Mouse (Mus musculus): ENCODE measurements around the gene Mprip. TPM values are rescaled to one million over a fixed set of nuclear protein-coding genes. Genes with fewer than 3 reads are reported as not detected.
A peak's percentile ranks its signal among the peaks of the same experiment; 100 is the strongest.

Mprip gene
- polyA plus RNA-seq, 1 experiment from 2014 or later, result 87.9 TPM

GRCm38 (mm10) chr11:59786444-59787198 is 125.5 kb downstream of the Mprip start:
- Histone ChIP-seq H3K4me1 (peaks cover 5% of the 10 kb centered on the region; the same call in 1 of the 2 replicates), H3K9me3 (no peaks in the 10 kb centered on the region), H3K4me3 (peak overlapping the region; percentile 45), H3K9ac (peak overlapping the region; percentile 56; the same call in 1 of the 2 replicates), H3K36me3 (peaks cover 6% of the 10 kb centered on the region; the same call in 1 of the 2 replicates), H3K4me2 (replicated peaks) (peak overlapping the region; percentile 90), H3K27me3 (0 out of 2 replicates have a peak, but pooled peaks cover 4% of the 10 kb centered on the region), H3K27ac (no peak overlapping the region)
- ATAC-seq (ENCODE audit: insufficient number of reproducible peaks, insufficient read depth, low FRiP score, low TSS enrichment), result 0 out of 2 replicates have a peak, but pooled peaks have one; percentile 45
- 47% methylated on average over 15 of the region's 15 CpGs for WGBS

GRCm38 (mm10) chr11:59787199-59787781 is 126.2 kb downstream of the Mprip start, which contains the start of gene Pld6:
Gene Pld6 (minus strand): TSS chr11:59787645.
- peaks cover 5% of the 10 kb centered on the region; the same call in 1 of the 2 replicates for H3K4me1 ChIP-seq
- no peaks in the 10 kb centered on the region for H3K9me3 ChIP-seq
- peaks cover 12% of the 10 kb centered on the region for H3K36me3 ChIP-seq
- peak within 1 kb of the TSS; percentile 90 for H3K4me2 ChIP-seq (replicated peaks)
- peak; percentile 69 for ATAC-seq (ENCODE audit: insufficient number of reproducible peaks, insufficient read depth, low FRiP score, low TSS enrichment)
- under 1% methylated on average over 51 of the region's 51 CpGs for WGBS
- H3K4me3 ChIP-seq, result peak within 1 kb of the TSS; percentile 45
- 0 out of 2 replicates have a peak, but pooled peaks cover 4% of the 10 kb centered on the region for H3K27me3 ChIP-seq
- no peak within 1 kb of the TSS for H3K27ac ChIP-seq
- H3K9ac ChIP-seq, result peak within 1 kb of the TSS; percentile 56

DNA sequence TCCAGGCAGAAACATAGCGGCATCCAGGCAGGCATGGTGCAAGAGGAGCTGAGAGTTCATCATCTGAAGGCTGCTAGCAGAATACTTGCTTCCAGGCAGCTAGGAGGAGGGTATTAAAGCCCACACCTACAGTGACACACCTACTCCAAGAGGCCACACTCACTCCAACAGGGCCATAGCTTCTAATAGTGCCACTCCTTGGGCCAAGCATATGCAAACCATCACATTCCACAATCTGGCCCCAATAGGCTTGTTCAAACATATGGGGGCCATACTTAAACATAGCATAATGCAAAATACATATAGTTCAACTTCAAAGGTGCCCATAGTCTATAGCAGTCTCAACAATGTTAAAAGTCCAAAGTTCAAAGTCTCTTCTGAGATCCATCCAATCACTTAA is 128.2 kb downstream of the Mprip start:
- no peak overlapping the region for H3K4me3 ChIP-seq
- H3K4me2 ChIP-seq (replicated peaks), result no peak overlapping the region
- H3K4me1 ChIP-seq, result peaks cover 5% of the 10 kb centered on the region; the same call in 1 of the 2 replicates
- peaks cover 32% of the 10 kb centered on the region for H3K36me3 ChIP-seq
- no peak for ATAC-seq (ENCODE audit: insufficient number of reproducible peaks, insufficient read depth, low FRiP score, low TSS enrichment)
- no peak overlapping the region for H3K27ac ChIP-seq
- 0 out of 2 replicates have a peak, but pooled peaks cover 4% of the 10 kb centered on the region for H3K27me3 ChIP-seq
- no peak overlapping the region for H3K9ac ChIP-seq
- WGBS, result 83% methylated on average over 1 of the region's 1 CpGs
- no peaks in the 10 kb centered on the region for H3K9me3 ChIP-seq

- Histone ChIP-seq H3K4me2 (replicated peaks) (no peak overlapping the region), H3K4me1 (no peaks in the 10 kb centered on the region), H3K27ac (no peak overlapping the region), H3K9ac (no peak overlapping the region), H3K27me3 (0 out of 2 replicates have a peak, but pooled peaks cover under 1% of the 10 kb centered on the region), H3K9me3 (no peaks in the 10 kb centered on the region), H3K4me3 (no peak overlapping the region), H3K36me3 (peaks cover 72% of the 10 kb centered on the region)
- ATAC-seq (ENCODE audit: insufficient number of reproducible peaks, insufficient read depth, low FRiP score, low TSS enrichment), result no peak
- WGBS, result 92% methylated on average over 6 of the region's 6 CpGs
These were observed 132.3 kb downstream of the Mprip start for GRCm38 (mm10) chr11:59793390-59793789.

- no peak overlapping the region for H3K9ac ChIP-seq
- no peak overlapping the region for H3K4me3 ChIP-seq
- H3K9me3 ChIP-seq, result no peaks in the 10 kb centered on the region
- H3K4me1 ChIP-seq, result no peaks in the 10 kb centered on the region
- no peak for ATAC-seq (ENCODE audit: insufficient number of reproducible peaks, insufficient read depth, low FRiP score, low TSS enrichment)
- no peaks in the 10 kb centered on the region for H3K27me3 ChIP-seq
- 90% methylated on average over 10 of the region's 10 CpGs for whole genome bisulfite sequencing
- H3K36me3 ChIP-seq, result peaks cover 96% of the 10 kb centered on the region
- H3K27ac ChIP-seq, result no peak overlapping the region
- H3K4me2 ChIP-seq (replicated peaks), result no peak overlapping the region
These were observed 139.3 kb downstream of the Mprip start for GRCm38 (mm10) chr11:59800412-59800811.

DNA sequence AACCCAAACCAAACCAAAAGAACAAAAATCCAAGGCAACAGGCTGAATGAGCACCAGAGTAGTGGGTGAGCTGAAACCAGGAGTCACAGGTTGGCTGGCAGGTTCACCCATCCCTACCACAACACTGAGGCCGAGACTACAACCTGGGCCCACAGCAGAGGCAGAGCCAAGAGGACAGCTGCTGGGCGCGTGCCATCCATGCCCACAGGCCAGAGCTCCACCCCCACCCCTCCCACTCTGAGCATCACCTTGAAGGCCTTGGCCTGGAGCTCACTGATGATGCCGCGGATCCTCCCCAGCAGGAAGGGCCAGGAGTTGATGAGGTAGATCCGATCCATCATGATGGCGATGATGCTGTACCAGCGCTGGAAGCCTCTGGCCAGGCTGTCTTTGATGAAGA is 140.8 kb downstream of the Mprip start:
- H3K4me3 ChIP-seq, result no peak overlapping the region
- no peak overlapping the region; the same call in 1 of the 2 replicates for H3K9ac ChIP-seq
- no peak overlapping the region for H3K27ac ChIP-seq
- 96% methylated on average over 8 of the region's 8 CpGs for WGBS
- H3K4me1 ChIP-seq, result no peaks in the 10 kb centered on the region
- no peak for ATAC-seq (ENCODE audit: insufficient number of reproducible peaks, insufficient read depth, low FRiP score, low TSS enrichment)
- no peak overlapping the region for H3K4me2 ChIP-seq (replicated peaks)
- H3K9me3 ChIP-seq, result no peaks in the 10 kb centered on the region
- no peaks in the 10 kb centered on the region for H3K27me3 ChIP-seq
- peaks cover 94% of the 10 kb centered on the region for H3K36me3 ChIP-seq

DNA sequence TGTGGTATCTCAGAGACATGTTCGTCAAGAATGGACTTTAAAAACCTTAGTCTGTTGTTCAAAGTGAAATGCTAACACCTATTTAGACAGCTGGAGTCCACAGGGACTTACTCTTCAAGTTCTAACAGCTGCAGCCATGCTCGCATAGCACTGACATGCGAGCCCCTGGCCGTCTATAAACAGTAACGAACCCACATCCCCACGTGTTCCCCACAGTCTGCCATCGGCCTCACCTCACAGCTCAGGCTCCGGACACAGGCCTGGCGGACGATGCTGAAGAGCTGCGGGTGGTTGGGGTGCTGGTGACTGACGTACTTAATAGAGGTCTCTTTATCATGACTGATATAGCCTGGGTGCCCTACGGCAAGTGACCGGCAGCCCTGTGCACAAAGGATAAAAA is 142.4 kb downstream of the Mprip start:
- no peak overlapping the region for H3K4me3 ChIP-seq
- no peaks in the 10 kb centered on the region for H3K27me3 ChIP-seq
- H3K4me2 ChIP-seq (replicated peaks), result no peak overlapping the region
- ATAC-seq (ENCODE audit: insufficient number of reproducible peaks, insufficient read depth, low FRiP score, low TSS enrichment), result no peak
- 88% methylated on average over 14 of the region's 14 CpGs for whole genome bisulfite sequencing
- no peaks in the 10 kb centered on the region for H3K9me3 ChIP-seq
- H3K9ac ChIP-seq, result no peak overlapping the region
- no peak overlapping the region for H3K27ac ChIP-seq
- peaks cover 85% of the 10 kb centered on the region for H3K36me3 ChIP-seq
- H3K4me1 ChIP-seq, result peaks cover 5% of the 10 kb centered on the region

- no peak overlapping the region for H3K27ac ChIP-seq
- H3K4me3 ChIP-seq, result no peak overlapping the region
- no peaks in the 10 kb centered on the region for H3K9me3 ChIP-seq
- H3K4me2 ChIP-seq (replicated peaks), result no peak overlapping the region
- H3K4me1 ChIP-seq, result peaks cover 11% of the 10 kb centered on the region
- ATAC-seq (ENCODE audit: insufficient number of reproducible peaks, insufficient read depth, low FRiP score, low TSS enrichment), result no peak
- no peaks in the 10 kb centered on the region for H3K27me3 ChIP-seq
- WGBS, result 89% methylated on average over 22 of the region's 22 CpGs
- no peak overlapping the region for H3K9ac ChIP-seq
- H3K36me3 ChIP-seq, result peaks cover 75% of the 10 kb centered on the region
These were observed 143.5 kb downstream of the Mprip start for GRCm38 (mm10) chr11:59804409-59805110.

- no peak overlapping the region for H3K4me3 ChIP-seq
- peaks cover 68% of the 10 kb centered on the region for H3K36me3 ChIP-seq
- no peak overlapping the region for H3K4me2 ChIP-seq (replicated peaks)
- no peak overlapping the region for H3K27ac ChIP-seq
- no peak overlapping the region for H3K9ac ChIP-seq
- H3K27me3 ChIP-seq, result no peaks in the 10 kb centered on the region
- WGBS, result 100% methylated on average over 1 of the region's 1 CpGs
- no peaks in the 10 kb centered on the region for H3K9me3 ChIP-seq
- H3K4me1 ChIP-seq, result peaks cover 11% of the 10 kb centered on the region
- ATAC-seq (ENCODE audit: insufficient number of reproducible peaks, insufficient read depth, low FRiP score, low TSS enrichment), result no peak
These were observed 144.2 kb downstream of the Mprip start for GRCm38 (mm10) chr11:59805256-59805655.

DNA sequence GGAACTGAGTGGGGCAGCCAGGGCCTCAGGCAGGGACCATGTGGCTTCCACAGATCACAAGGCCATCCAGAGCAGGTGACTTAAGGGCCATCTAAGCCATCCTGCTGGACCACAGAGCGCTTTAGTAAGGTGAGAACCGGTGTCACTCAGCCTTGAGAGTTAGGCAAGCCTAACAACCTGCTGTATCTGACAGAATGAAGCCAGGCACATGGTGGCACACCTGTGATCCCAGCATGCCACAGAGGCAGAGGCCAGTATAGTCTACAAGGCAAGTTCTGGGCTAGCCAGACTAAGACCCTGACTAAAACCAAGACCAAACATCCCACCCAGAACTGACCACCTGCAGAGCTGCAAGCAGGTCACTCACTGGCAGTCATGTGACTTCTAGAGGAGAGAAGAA is 144.6 kb downstream of the Mprip start:
- Histone ChIP-seq H3K4me2 (replicated peaks) (no peak overlapping the region), H3K9ac (no peak overlapping the region), H3K27ac (no peak overlapping the region), H3K27me3 (no peaks in the 10 kb centered on the region), H3K9me3 (no peaks in the 10 kb centered on the region), H3K4me1 (peaks cover 11% of the 10 kb centered on the region), H3K4me3 (no peak overlapping the region), H3K36me3 (peaks cover 64% of the 10 kb centered on the region)
- 96% methylated on average over 2 of the region's 2 CpGs for WGBS
- no peak for ATAC-seq (ENCODE audit: insufficient number of reproducible peaks, insufficient read depth, low FRiP score, low TSS enrichment)

DNA sequence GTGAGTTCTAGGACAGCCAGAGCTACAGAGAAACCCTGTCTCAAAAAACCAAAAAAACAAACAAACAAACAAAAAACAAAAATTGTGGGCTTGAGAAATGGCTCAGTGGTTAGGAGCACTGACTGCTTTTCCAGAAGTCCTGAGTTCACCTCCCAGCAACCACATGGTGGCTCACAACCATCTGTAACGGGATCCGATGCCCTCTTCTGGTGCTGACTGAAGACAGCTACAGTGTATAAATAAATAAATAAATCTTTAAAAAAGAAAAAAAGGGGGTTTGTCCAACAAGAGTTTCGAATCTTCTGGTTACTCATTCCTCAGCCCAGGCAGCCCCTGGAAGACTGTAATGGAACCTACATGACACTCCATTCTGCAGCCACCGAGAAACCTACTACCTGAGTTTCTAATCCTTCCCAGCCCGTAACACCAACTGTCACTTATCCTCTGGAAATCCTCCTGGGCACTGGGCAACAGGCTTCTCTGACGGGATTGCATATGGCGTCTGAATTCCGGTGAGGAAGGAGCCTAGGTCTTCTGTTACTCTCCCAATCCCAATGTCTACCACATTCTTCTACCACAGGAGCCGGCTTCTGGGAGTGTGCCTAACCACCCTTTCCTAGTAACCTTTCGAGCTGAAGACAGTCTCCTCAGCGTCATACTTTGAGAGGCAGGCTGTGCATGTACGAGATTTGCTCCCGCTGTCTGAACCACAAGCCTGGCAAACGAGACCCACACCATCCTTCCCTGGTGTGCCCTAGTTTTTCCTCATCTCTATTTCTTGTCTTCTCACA is 147.3 kb downstream of the Mprip start:
- no peaks in the 10 kb centered on the region for H3K27me3 ChIP-seq
- no peaks in the 10 kb centered on the region for H3K9me3 ChIP-seq
- no peak overlapping the region for H3K27ac ChIP-seq
- WGBS, result 68% methylated on average over 14 of the region's 14 CpGs
- peak overlapping the region; percentile 86 for H3K4me2 ChIP-seq (replicated peaks)
- peak overlapping the region; percentile 85 for H3K4me3 ChIP-seq
- peaks cover 18% of the 10 kb centered on the region for H3K4me1 ChIP-seq
- no peak for ATAC-seq (ENCODE audit: insufficient number of reproducible peaks, insufficient read depth, low FRiP score, low TSS enrichment)
- peak overlapping the region; percentile 85; the same call in 1 of the 2 replicates for H3K9ac ChIP-seq
- H3K36me3 ChIP-seq, result peaks cover 38% of the 10 kb centered on the region

Data from embryonic facial prominence, embryonic 12.5 days (tissue).